Mouse (Mus musculus): Measurements from ENCODE around the gene Gm30302. TPM values are rescaled to one million over a fixed set of nuclear protein-coding genes. Genes with fewer than 3 reads are reported as not detected.

The Gm30302 gene
- polyA plus RNA-seq, 1 experiment from 2014 or later = not detected

Other genes with a start within 250 kb of the Gm30302 start
- gene Omd, start 216.5 kb downstream of the Gm30302 start, polyA plus RNA-seq (2015; fragmentation: Nextera tagmentation; extraction: Ambion mirVana) = 0.47 and 0.66 TPM in 2 replicates
- 7.7 and 9.5 TPM in 2 replicates for gene Ogn, start 191.0 kb downstream of the Gm30302 start, polyA plus RNA-seq (2015; fragmentation: Nextera tagmentation; extraction: Ambion mirVana)
- 13.1 and 14.5 TPM in 2 replicates for gene Cenpp, start 146.2 kb downstream of the Gm30302 start, polyA plus RNA-seq (2015; fragmentation: Nextera tagmentation; extraction: Ambion mirVana)
- 27.1 and 27.8 TPM in 2 replicates for gene Nol8, start 145.9 kb downstream of the Gm30302 start, polyA plus RNA-seq (2015; fragmentation: Nextera tagmentation; extraction: Ambion mirVana)
- gene Iars, start 116.9 kb downstream of the Gm30302 start, polyA plus RNA-seq (2015; fragmentation: Nextera tagmentation; extraction: Ambion mirVana) = 58.0 and 61.8 TPM in 2 replicates

All from forebrain, embryonic 15.5 days (tissue).